Mouse (Mus musculus): ENCODE measurements around the gene Ppp1r3a.
"Not testable (repeated sequence)": the region's sequence is repeated elsewhere in the genome, so short reads cannot be mapped to it uniquely, and the experiment has no call there.

The Ppp1r3a gene

GRCm38 (mm10) chr6:14754901-14755591 is at the start of gene Ppp1r3a:
Gene Ppp1r3a, minus strand, starts transcription at chr6:14755274.
- DNase-seq = no peak

- no peak for DNase-seq
Measured at GRCm38 (mm10) chr6:14787157-14787938, 32.3 kb upstream of the Ppp1r3a start.

GRCm38 (mm10) chr6:14777920-14778319 is 22.8 kb upstream of the Ppp1r3a start:
- DNase-seq = no peak

- DNase-seq = no peak
Measured at GRCm38 (mm10) chr6:14771717-14772116, 16.6 kb upstream of the Ppp1r3a start.

GRCm38 (mm10) chr6:14757486-14757885 is 2.4 kb upstream of the Ppp1r3a start:
- no peak for DNase-seq

- DNase-seq = no peak
Measured at GRCm38 (mm10) chr6:14753512-14753911, 1.6 kb downstream of the Ppp1r3a start.

- no peak for DNase-seq
Measured at GRCm38 (mm10) chr6:14752211-14752610, 2.9 kb downstream of the Ppp1r3a start.

- no peak for DNase-seq
Measured at GRCm38 (mm10) chr6:14747000-14747399, 8.1 kb downstream of the Ppp1r3a start.

- no peak for DNase-seq
Measured at GRCm38 (mm10) chr6:14736017-14736416, 19.1 kb downstream of the Ppp1r3a start.

GRCm38 (mm10) chr6:14731011-14731410 is 24.1 kb downstream of the Ppp1r3a start:
- DNase-seq = no peak

- DNase-seq = no peak
Measured at GRCm38 (mm10) chr6:14720772-14721414, 34.2 kb downstream of the Ppp1r3a start.

- no peak for DNase-seq
Measured at GRCm38 (mm10) chr6:14720110-14720771, 34.8 kb downstream of the Ppp1r3a start.

- DNase-seq = no peak
Measured at GRCm38 (mm10) chr6:14715129-14715989, 39.7 kb downstream of the Ppp1r3a start.

- DNase-seq = no peak
Measured at GRCm38 (mm10) chr6:14712146-14712545, 42.9 kb downstream of the Ppp1r3a start.

GRCm38 (mm10) chr6:14700030-14700429 is 55.0 kb downstream of the Ppp1r3a start:
- DNase-seq = no peak

GRCm38 (mm10) chr6:14679231-14679887 is 75.7 kb downstream of the Ppp1r3a start:
- not testable (repeated sequence) for DNase-seq

- DNase-seq = not testable (repeated sequence)
Measured at GRCm38 (mm10) chr6:14668966-14669365, 86.1 kb downstream of the Ppp1r3a start.

- not testable (repeated sequence) for DNase-seq
Measured at GRCm38 (mm10) chr6:14667651-14668050, 87.4 kb downstream of the Ppp1r3a start.

All from embryo, embryonic 11 days (tissue).